Mouse (Mus musculus) bone marrow, adult 2 months (tissue): ENCODE measurements around the gene Ldlr. TPM values are rescaled to one million over a fixed set of nuclear protein-coding genes. Genes with fewer than 3 reads are reported as not detected.

ENCODE experiments used
- H3K27ac ChIP-seq: fragments of 200-500 bp; 2 replicates; pipeline ENCODE4 v1.5.1; 2012; ENCODE audit warnings: low read depth, mild to moderate bottlenecking, control low read depth, inconsistent platforms, low read length; ENCODE audit not compliant: control insufficient read depth, poor library complexity, insufficient read depth
- H3K4me1 ChIP-seq: fragments of 200-500 bp; 2 replicates; pipeline ENCODE4 v1.6.1; 2011; ENCODE audit warnings: low read length; ENCODE audit not compliant: control insufficient read depth, insufficient read depth
- H3K4me3 ChIP-seq: fragments of 200-500 bp; replicated peaks from 2 replicates; pipeline ENCODE3; 2011; ENCODE audit warnings: mild to moderate bottlenecking, low read depth, low read length, control low read depth; ENCODE audit not compliant: control insufficient read depth
- CTCF ChIP-seq: fragments of 200-500 bp; IDR thresholded peaks from 2 replicates; pipeline ENCODE4 v1.5.1; 2011; ENCODE audit warnings: low read length, control low read depth; ENCODE audit not compliant: control insufficient read depth, insufficient read depth
- POLR2A ChIP-seq: fragments of 200-500 bp; IDR thresholded peaks from 2 replicates; pipeline ENCODE4 v1.6.1; 2011; ENCODE audit warnings: low read depth, mild to moderate bottlenecking, control low read depth, low read length, borderline replicate concordance; ENCODE audit not compliant: control insufficient read depth
- WGBS: fragments of 180-500 bp; shearing (Covaris S2); methylation state at CpG from one replicate; pipeline ENCODE4 v1.1.7; 2018; 5-methylcytosine and 5-hydroxymethylcytosine counted together
- polyA plus RNA-seq: library from polyadenylated mRNA; stranded (reverse); fragments of >200 nt; gene quantifications from 2 replicates; pipeline ENCODE4 v1.2.4, GENCODE M21; 2011; ENCODE audit warnings: low replicate concordance; ENCODE audit not compliant: missing spikeins, insufficient read depth, insufficient read length

The Ldlr gene
- polyA plus RNA-seq, 1 experiment: 14.5 TPM

GRCm38 (mm10) chr9:21796259-21796658, 73.0 kb downstream of the Ldlr start:
- no peak overlapping the region for H3K4me3 ChIP-seq
- peaks cover 2% of the 10 kb centered on the region for H3K4me1 ChIP-seq
- no peak for TF ChIP-seq CTCF
- TF ChIP-seq POLR2A: no peak
- H3K27ac ChIP-seq: no peak overlapping the region; the same call in 1 of the 2 replicates
- 27% methylated on average over 3 of the region's 3 CpGs for WGBS

GRCm38 (mm10) chr9:21796919-21797318, 73.6 kb downstream of the Ldlr start:
- no peak overlapping the region for H3K4me3 ChIP-seq
- WGBS: 51% methylated on average over 3 of the region's 3 CpGs

DNA sequence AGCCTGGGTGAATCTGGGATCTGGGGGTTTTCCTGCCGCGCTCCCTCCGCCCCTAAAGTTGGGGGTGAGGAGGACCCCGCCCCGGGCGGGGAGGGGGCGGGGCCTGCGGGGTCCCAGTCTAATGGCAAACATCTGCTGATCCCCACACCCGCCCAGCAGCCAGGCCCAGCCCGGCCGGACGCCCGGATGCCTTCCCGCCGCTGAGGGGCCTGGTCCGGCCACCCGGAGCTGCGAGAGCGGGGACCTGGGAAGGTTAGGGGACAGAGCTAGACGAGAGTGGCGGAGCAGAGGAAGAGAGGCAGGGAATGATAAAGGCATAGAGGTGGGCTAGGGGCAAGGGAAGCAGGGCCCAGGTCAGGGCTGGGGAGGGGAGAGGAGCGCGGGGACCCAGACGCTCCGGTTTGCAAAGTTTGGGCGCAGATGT, 74.7 kb downstream of the Ldlr start:
- TF ChIP-seq POLR2A: no peak
- no peak for TF ChIP-seq CTCF
- H3K27ac ChIP-seq: no peak overlapping the region
- 1% methylated on average over 23 of the region's 26 CpGs for WGBS

More at GRCm38 (mm10) chr9:21796919-21797318, 73.6 kb downstream of the Ldlr start:
- peaks cover 2% of the 10 kb centered on the region for H3K4me1 ChIP-seq
- no peak overlapping the region for H3K27ac ChIP-seq
- no peak for TF ChIP-seq CTCF
- no peak for TF ChIP-seq POLR2A

GRCm38 (mm10) chr9:21798345-21799009, 75.2 kb downstream of the Ldlr start, which contains the start of gene Kank2:
Gene Kank2, minus strand, starts transcription at chr9:21798744.
- H3K4me1 ChIP-seq: peaks cover 2% of the 10 kb centered on the region
- TF ChIP-seq CTCF (no peak), POLR2A (no peak)
- no peak within 1 kb of the TSS; the same call in 1 of the 2 replicates for H3K27ac ChIP-seq
- peak within 1 kb of the TSS; percentile 73 for H3K4me3 ChIP-seq
- WGBS: under 1% methylated on average over 52 of the region's 52 CpGs

More for the DNA sequence above, 74.7 kb downstream of the Ldlr start:
- peaks cover 2% of the 10 kb centered on the region for H3K4me1 ChIP-seq
- H3K4me3 ChIP-seq: peak overlapping the region; percentile 73

DNA sequence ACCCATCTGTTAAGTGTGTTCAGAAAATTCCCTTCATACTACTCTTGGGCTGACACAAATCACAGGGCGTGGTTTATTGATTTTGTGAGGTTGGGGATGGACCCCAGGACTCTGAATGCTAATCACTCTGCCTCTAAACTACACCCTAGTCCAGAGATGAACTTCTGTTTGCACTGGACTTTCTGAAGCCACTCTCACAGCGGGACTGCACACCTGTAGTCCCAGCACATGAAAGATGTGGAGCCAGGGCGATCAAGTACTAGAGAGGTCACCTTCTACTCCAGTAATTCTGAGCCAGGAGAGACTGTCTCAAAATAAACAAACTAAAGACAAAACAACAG, 75.7 kb downstream of the Ldlr start:
- Histone ChIP-seq H3K4me3 (no peak overlapping the region), H3K27ac (no peak overlapping the region), H3K4me1 (peaks cover 2% of the 10 kb centered on the region)
- 71% methylated on average over 3 of the region's 3 CpGs for WGBS
- TF ChIP-seq CTCF: no peak
- TF ChIP-seq POLR2A: no peak

Other genes starting within 250 kb of the Ldlr start
- 6.7 and 7.6 TPM in 2 replicates for gene Tmed1, start 213.2 kb upstream of the Ldlr start, polyA plus RNA-seq
- 53.1 and 110 TPM in 2 replicates for gene AB124611, start 197.3 kb upstream of the Ldlr start, polyA plus RNA-seq
- 29.7 and 37.6 TPM in 2 replicates for gene Carm1, start 176.6 kb upstream of the Ldlr start, polyA plus RNA-seq
- 10.4 and 11.6 TPM in 2 replicates for gene Timm29, start 130.8 kb upstream of the Ldlr start, polyA plus RNA-seq
- gene Yipf2, start 130.7 kb upstream of the Ldlr start, polyA plus RNA-seq: 4.8 and 5.0 TPM in 2 replicates
- gene Smarca4, start 107.3 kb upstream of the Ldlr start, polyA plus RNA-seq: 45.4 and 66.3 TPM in 2 replicates
- 40.1 and 46.6 TPM in 2 replicates for gene Spc24, start 36.8 kb downstream of the Ldlr start, polyA plus RNA-seq
- gene Kank2, start 75.3 kb downstream of the Ldlr start, polyA plus RNA-seq: 1.4 and 1.7 TPM in 2 replicates
- gene Angptl8, start 112.0 kb downstream of the Ldlr start, polyA plus RNA-seq: not detected in 2 replicates
- gene Dock6, start 129.2 kb downstream of the Ldlr start, polyA plus RNA-seq: 6.5 and 7.2 TPM in 2 replicates
- 8.5 and 20.9 TPM in 2 replicates for gene Rab3d, start 194.7 kb downstream of the Ldlr start, polyA plus RNA-seq
- gene Ccdc159, start 204.0 kb downstream of the Ldlr start, polyA plus RNA-seq: not detected in 2 replicates
- gene Tmem205, start 204.1 kb downstream of the Ldlr start, polyA plus RNA-seq: 9.2 and 37.4 TPM in 2 replicates
- 1.4 and 2.1 TPM in 2 replicates for gene Plppr2, start 213.6 kb downstream of the Ldlr start, polyA plus RNA-seq
- 4.2 and 5.7 TPM in 2 replicates for gene Swsap1, start 232.3 kb downstream of the Ldlr start, polyA plus RNA-seq
- gene Epor, start 240.0 kb downstream of the Ldlr start, polyA plus RNA-seq: 103 and 152 TPM in 2 replicates